ENCODE assay signal across 8 mouse cellular contexts in genomic region chr7:27356861-27357594, GRCm38 (mm10). TPM values are rescaled to one million over a fixed set of nuclear protein-coding genes. Genes with fewer than 3 reads are reported as not detected.
DNase-seq lines count a peak whose midpoint lies in the region; ATAC-seq and TF ChIP-seq lines count a peak whose summit lies in the region.

TSS of gene Gm20479 (minus strand) at chr7:27357419.

- peaks cover 3% of the 10 kb centered on the region; the same call in 1 of the 2 replicates for H3K79me2 ChIP-seq in MEL (ENCODE audit: control insufficient read depth, insufficient read depth, low read length, poor library complexity)

- no peak for ATAC-seq in heart, embryonic 12.5 days (ENCODE audit: insufficient number of reproducible peaks, low FRiP score)
- no peak for ATAC-seq in midbrain, embryonic 15.5 days (replicated peaks)
- no peak for ATAC-seq in frontal cortex, adult (ENCODE audit: low TSS enrichment)

- H3K36me3 ChIP-seq in MEL (ENCODE audit: control insufficient read depth in 1 of 2, insufficient read depth in 2 of 2, low read length in 2 of 2) = peaks cover 0 to 18% of the 10 kb centered on the region in 2 experiments; a peak in 2 of 4 replicates
- peaks cover 11% of the 10 kb centered on the region for H3K36me3 ChIP-seq in heart, embryonic 12.5 days
- no peaks in the 10 kb centered on the region for H3K36me3 ChIP-seq in midbrain, embryonic 15.5 days (replicated peaks)

- peak; percentile 41 for DNase-seq in adrenal gland, adult 2 months
- DNase-seq in adrenal gland, postnatal 4 days (ENCODE audit: low spot score in 2 of 2) = no peak
- DNase-seq in MEL (ENCODE audit: low read depth, low spot score) = peak; percentile 90
- peak; percentile 60 to 69 for DNase-seq in kidney, postnatal 4 days
- no peak for DNase-seq in cerebellum, postnatal 4 days (ENCODE audit: low spot score in 2 of 2)

- peak within 1 kb of the TSS; percentile 85 for H3K27ac ChIP-seq in MEL (ENCODE audit: control insufficient read depth, low read depth, low read length)
- peak within 1 kb of the TSS; percentile 79 for H3K27ac ChIP-seq in heart, embryonic 12.5 days (ENCODE audit: poor library complexity, severe bottlenecking)
- peak within 1 kb of the TSS; percentile 14; the same call in 1 of the 2 replicates for H3K27ac ChIP-seq in midbrain, embryonic 15.5 days

- peaks cover 4 to 18% of the 10 kb centered on the region in 2 experiments for H3K4me1 ChIP-seq in MEL (ENCODE audit: control insufficient read depth in 1 of 2, insufficient read depth in 2 of 2, low read length in 2 of 2)
- peaks cover 24% of the 10 kb centered on the region for H3K4me1 ChIP-seq in heart, embryonic 12.5 days (replicated peaks)
- H3K4me1 ChIP-seq in midbrain, embryonic 15.5 days = peaks cover 28% of the 10 kb centered on the region

- WGBS in heart, embryonic 12.5 days = 1% methylated on average over 27 of the region's 27 CpGs
- WGBS in midbrain, embryonic 15.5 days = 7% methylated on average over 27 of the region's 27 CpGs

- TF ChIP-seq POLR2A in MEL (IDR thresholded peaks at IDR 0.05; ENCODE audit: control insufficient read depth in 1 of 2, insufficient read depth in 1 of 2, low read depth in 1 of 2, low read length in 2 of 2, poor library complexity in 1 of 2) = no peak; a peak in 1 of 4 replicates

- no peaks in the 10 kb centered on the region for H3K9me3 ChIP-seq in MEL (replicated peaks; ENCODE audit: insufficient read depth, low read length)
- no peaks in the 10 kb centered on the region for H3K9me3 ChIP-seq in heart, embryonic 12.5 days (replicated peaks)
- no peaks in the 10 kb centered on the region for H3K9me3 ChIP-seq in midbrain, embryonic 15.5 days

- H3K4me2 ChIP-seq in heart, embryonic 12.5 days = peak within 1 kb of the TSS; percentile 90
- H3K4me2 ChIP-seq in midbrain, embryonic 15.5 days = peak within 1 kb of the TSS; percentile 60

- H3K4me3 ChIP-seq in MEL (ENCODE audit: control insufficient read depth in 1 of 2, insufficient read depth in 1 of 2, low read depth in 2 of 2, low read length in 2 of 2) = peak within 1 kb of the TSS; percentile 58 to 96
- H3K4me3 ChIP-seq in heart, embryonic 12.5 days = peak within 1 kb of the TSS; percentile 80
- H3K4me3 ChIP-seq in midbrain, embryonic 15.5 days = peak within 1 kb of the TSS; percentile 50

- no peak for TF ChIP-seq RAD21 in MEL (IDR thresholded peaks at IDR 0.05; ENCODE audit: low read depth, low read length)

- no peaks in the 10 kb centered on the region for H3K27me3 ChIP-seq in MEL (ENCODE audit: control insufficient read depth in 1 of 2, insufficient read depth in 2 of 2, low read length in 2 of 2)
- peaks cover 2% of the 10 kb centered on the region; the same call in 1 of the 2 replicates for H3K27me3 ChIP-seq in heart, embryonic 12.5 days (replicated peaks)
- peaks cover 29% of the 10 kb centered on the region for H3K27me3 ChIP-seq in midbrain, embryonic 15.5 days (replicated peaks)

- no peak for TF ChIP-seq CTCF in MEL (IDR thresholded peaks at IDR 0.05 in 2 of 3, conservative IDR thresholded peaks at IDR 0.05 in 1 of 3; ENCODE audit: control insufficient read depth in 1 of 3, insufficient read depth in 1 of 3, low read depth in 2 of 3, low read length in 3 of 3, poor library complexity in 1 of 3, severe bottlenecking in 1 of 3)

- H3K9ac ChIP-seq in MEL (ENCODE audit: control insufficient read depth, low read depth, low read length, poor library complexity, severe bottlenecking) = peak within 1 kb of the TSS; percentile 57
- peak within 1 kb of the TSS; percentile 64 for H3K9ac ChIP-seq in heart, embryonic 12.5 days
- H3K9ac ChIP-seq in midbrain, embryonic 15.5 days = no peak within 1 kb of the TSS

- no peak for TF ChIP-seq EP300 in MEL (IDR thresholded peaks at IDR 0.05; ENCODE audit: low read depth in 1 of 2, low read length in 2 of 2)

TF ChIP-seq in MEL, 35 proteins besides CTCF, POLR2A, EP300 and RAD21:
- peak; percentile 54; the same call in 1 of the 2 replicates for TF ChIP-seq MAZ (IDR thresholded peaks at IDR 0.05; ENCODE audit: low read depth, low read length)
- no peak for TF ChIP-seq MAX (IDR thresholded peaks at IDR 0.05; ENCODE audit: low read length)
- peak; percentile 31; the same call in 1 of the 2 replicates for TF ChIP-seq ZMIZ1 (IDR thresholded peaks at IDR 0.05; ENCODE audit: low read depth, low read length)
- no peak for TF ChIP-seq HCFC1 (IDR thresholded peaks at IDR 0.05; ENCODE audit: low read depth, low read length)
- peak; percentile 47; the same call in 1 of the 2 replicates for TF ChIP-seq SIN3A (IDR thresholded peaks at IDR 0.05; ENCODE audit: low read length)

RNA-seq across cellular contexts. Expression of gene Gm20479, which starts in this region (rescaled TPM):
- total RNA-seq in adrenal gland, adult 2 months (2021) = 1 to 10 TPM in 1 of 2 experiments, not detected in 1; 6.3 TPM
- polyA plus RNA-seq in adrenal gland, adult 2 months (2012; rRNA removed) = 0.28 TPM in 2 replicates
- total RNA-seq in adrenal gland, postnatal 4 days (2021) = 1 to 10 TPM in 1 of 2 experiments, not detected in 1; 2.5 TPM
- total RNA-seq in MEL (2012; rRNA removed) = 0.42 TPM in 1 of 2 replicates, not detected in the other
- 1 to 10 TPM in 1 of 2 experiments, not detected in 1; 2.7 TPM for polyA plus RNA-seq in MEL (2012; ENCODE audit: insufficient read depth in 1 of 2, insufficient read length in 2 of 2, low read depth in 1 of 2, low replicate concordance in 2 of 2, missing spikeins in 1 of 2)
- 1.2 and 1.5 TPM in 2 replicates for polyA plus RNA-seq in heart, embryonic 12.5 days (2016; fragmentation: Nextera tagmentation; extraction: Ambion mirVana)
- polyA plus RNA-seq in midbrain, embryonic 15.5 days (2015; fragmentation: Nextera tagmentation; extraction: Ambion mirVana) = not detected in 2 replicates

Comparison
In these comparisons a context has a peak if more than half of its experiments do, and no peak if none do; other contexts are left out.
1. DNase-seq: peak in adrenal gland, adult 2 months (single experiment), MEL (single experiment) and kidney, postnatal 4 days (2 of 2); none in adrenal gland, postnatal 4 days (0 of 2) and cerebellum, postnatal 4 days (0 of 2).
2. H3K27ac ChIP-seq: peak in every context shown above with its lines; median percentile 85 in MEL; 79 in heart, embryonic 12.5 days; 14 in midbrain, embryonic 15.5 days.
3. Peak in every context shown above with its lines, with median percentiles within 50 percentile points of each other: H3K4me3 ChIP-seq.